Comparison of ENCODE assay signal across 14 mouse cellular contexts in the genomic region with DNA sequence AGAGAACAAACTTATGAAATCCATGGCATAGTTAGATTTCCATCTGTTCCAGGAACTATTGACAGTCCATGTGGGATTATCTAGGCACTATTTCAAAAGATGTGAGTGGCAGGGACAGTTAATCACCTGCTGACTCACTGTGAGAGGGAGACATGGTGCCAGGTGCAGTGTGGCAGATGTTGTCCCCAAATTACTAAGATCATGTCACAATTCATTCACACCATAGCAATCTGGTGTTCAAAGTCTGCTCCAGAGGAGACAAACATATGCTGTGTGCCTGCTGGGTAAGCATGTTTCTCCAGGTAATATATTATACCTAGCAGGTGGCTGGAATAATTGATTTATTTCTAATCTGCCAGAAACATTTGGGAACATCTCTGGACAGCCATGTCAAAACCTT. TPM values are rescaled to one million over a fixed set of nuclear protein-coding genes. Genes with fewer than 3 reads are reported as not detected.
DNase-seq lines count a peak whose midpoint lies in the region; ATAC-seq lines count a peak whose summit lies in the region.
"Had no signal": no experiment of that assay in that cellular context is flagged by ENCODE, and none has a peak within 500 bp of the region (broad histone marks: within the 10 kb centered on the region; RNA-seq: fewer than 3 reads in every experiment).

No protein-coding gene starts in this region.

- peak; percentile 66; the same call in 1 of the 2 replicates for ATAC-seq in forebrain, embryonic 15.5 days (replicated peaks)
- no peak for ATAC-seq in forebrain, embryonic 12.5 days (ENCODE audit: low FRiP score)
- ATAC-seq in neural tube, embryonic 13.5 days (ENCODE audit: low read depth): peak; percentile 8; the same call in 1 of the 2 replicates

- H3K9me3 ChIP-seq in forebrain, embryonic 15.5 days: no peaks in the 10 kb centered on the region; the same call in 1 of the 2 replicates
- no peaks in the 10 kb centered on the region for H3K9me3 ChIP-seq in forebrain, embryonic 12.5 days
- peaks cover 11% of the 10 kb centered on the region for H3K9me3 ChIP-seq in neural tube, embryonic 13.5 days

- no peak for DNase-seq in neural tube, embryonic 10.5 days (ENCODE audit: extremely low spot score, low spot score)
- peak; percentile 49 to 50 for DNase-seq in layer of hippocampus, adult 8-10 months (ENCODE audit: low spot score in 2 of 2)
- DNase-seq in frontal cortex, postnatal 25 days (ENCODE audit: low spot score in 2 of 2): no peak
- no peak for DNase-seq in urinary bladder, postnatal 10 days (ENCODE audit: low spot score)
- no peak for DNase-seq in cerebellum, adult 9-11 months
- DNase-seq: adrenal gland, postnatal 14 days; liver; lung, postnatal 10 days had no signal

- no peaks in the 10 kb centered on the region for H3K36me3 ChIP-seq in forebrain, embryonic 15.5 days
- H3K36me3 ChIP-seq in forebrain, embryonic 12.5 days (replicated peaks): no peaks in the 10 kb centered on the region
- no peaks in the 10 kb centered on the region for H3K36me3 ChIP-seq in neural tube, embryonic 13.5 days
- H3K36me3 ChIP-seq: neural tube, embryonic 12.5 days had no signal

- no peak overlapping the region for H3K4me3 ChIP-seq in forebrain, embryonic 15.5 days
- no peak overlapping the region for H3K4me3 ChIP-seq in forebrain, embryonic 12.5 days (replicated peaks)
- H3K4me3 ChIP-seq in neural tube, embryonic 13.5 days: no peak overlapping the region
- H3K4me3 ChIP-seq: neural tube, embryonic 12.5 days had no signal

- H3K9ac ChIP-seq in forebrain, embryonic 15.5 days (replicated peaks): no peak overlapping the region
- no peak overlapping the region for H3K9ac ChIP-seq in forebrain, embryonic 12.5 days
- H3K9ac ChIP-seq in neural tube, embryonic 13.5 days: no peak overlapping the region
- H3K9ac ChIP-seq: neural tube, embryonic 12.5 days had no signal

- H3K4me2 ChIP-seq in forebrain, embryonic 15.5 days (replicated peaks): no peak overlapping the region
- no peak overlapping the region for H3K4me2 ChIP-seq in forebrain, embryonic 12.5 days
- H3K4me2 ChIP-seq in neural tube, embryonic 13.5 days: no peak overlapping the region
- H3K4me2 ChIP-seq: neural tube, embryonic 12.5 days had no signal

- no peaks in the 10 kb centered on the region for H3K27me3 ChIP-seq in forebrain, embryonic 15.5 days
- no peaks in the 10 kb centered on the region for H3K27me3 ChIP-seq in forebrain, embryonic 12.5 days
- no peaks in the 10 kb centered on the region for H3K27me3 ChIP-seq in neural tube, embryonic 13.5 days
- H3K27me3 ChIP-seq: neural tube, embryonic 12.5 days had no signal

- H3K27ac ChIP-seq in forebrain, embryonic 15.5 days (replicated peaks): no peak overlapping the region
- no peak overlapping the region for H3K27ac ChIP-seq in forebrain, embryonic 12.5 days
- no peak overlapping the region for H3K27ac ChIP-seq in neural tube, embryonic 13.5 days (replicated peaks)
- H3K27ac ChIP-seq: neural tube, embryonic 12.5 days had no signal

- no peaks in the 10 kb centered on the region for H3K4me1 ChIP-seq in forebrain, embryonic 15.5 days
- no peaks in the 10 kb centered on the region for H3K4me1 ChIP-seq in forebrain, embryonic 12.5 days
- H3K4me1 ChIP-seq in neural tube, embryonic 13.5 days (replicated peaks): peaks cover 4% of the 10 kb centered on the region

RNA-seq across cellular contexts. Expression of a gene that starts 25.3 kb away (rescaled TPM):
- polyA plus RNA-seq in forebrain, embryonic 15.5 days (2015; fragmentation: Nextera tagmentation; extraction: Ambion mirVana): 1.6 and 1.9 TPM in 2 replicates
- polyA plus RNA-seq in forebrain, embryonic 12.5 days (2016; fragmentation: Nextera tagmentation; extraction: Ambion mirVana): 1.2 and 3.0 TPM in 2 replicates
- 0.14 and 0.25 TPM in 2 replicates for polyA plus RNA-seq in neural tube, embryonic 13.5 days (2015; fragmentation: Nextera tagmentation; extraction: Ambion mirVana)
- 1 to 10 TPM in 1 of 4 experiments, under 1 TPM in 3; 0.58 to 1.7 (median 0.72) TPM for total RNA-seq in layer of hippocampus, adult 8-10 months (2022)
- total RNA-seq: common myeloid progenitor, adult 5-6 weeks; MEL had no signal

RNA-seq across cellular contexts. Expression of a gene that starts 56.5 kb away (rescaled TPM):
- polyA plus RNA-seq in forebrain, embryonic 15.5 days (2015; fragmentation: Nextera tagmentation; extraction: Ambion mirVana): 28.6 and 29.8 TPM in 2 replicates
- 22.3 and 24.4 TPM in 2 replicates for polyA plus RNA-seq in forebrain, embryonic 12.5 days (2016; fragmentation: Nextera tagmentation; extraction: Ambion mirVana)
- polyA plus RNA-seq in neural tube, embryonic 13.5 days (2015; fragmentation: Nextera tagmentation; extraction: Ambion mirVana): 18.8 and 23.4 TPM in 2 replicates
- 10 to 100 TPM; 40.4 to 48.4 (median 43.7) TPM for total RNA-seq in layer of hippocampus, adult 8-10 months (2022)
- total RNA-seq: MEL had no signal

Comparison
In these comparisons a context has a peak if more than half of its experiments do, and no peak if none do; other contexts are left out.
1. DNase-seq: peak in layer of hippocampus, adult 8-10 months (2 of 2); none in neural tube, embryonic 10.5 days (single experiment), frontal cortex, postnatal 25 days (0 of 2), urinary bladder, postnatal 10 days (single experiment) and cerebellum, adult 9-11 months (single experiment).